Mouse (Mus musculus) liver, embryonic 14 days (tissue): ENCODE results near the gene Cnnm2. TPM values are rescaled to one million over a fixed set of nuclear protein-coding genes. Genes with fewer than 3 reads are reported as not detected.

Source experiments
- polyA plus RNA-seq: library from polyadenylated mRNA; depleted of rRNA; stranded (reverse); fragments of >200 nt; gene quantifications from 2 replicates; pipeline ENCODE4 v1.2.3, GENCODE M21; 2012; rRNA removed

Gene Cnnm2
- polyA plus RNA-seq: 1.5 and 1.7 TPM in 2 replicates

DNA sequence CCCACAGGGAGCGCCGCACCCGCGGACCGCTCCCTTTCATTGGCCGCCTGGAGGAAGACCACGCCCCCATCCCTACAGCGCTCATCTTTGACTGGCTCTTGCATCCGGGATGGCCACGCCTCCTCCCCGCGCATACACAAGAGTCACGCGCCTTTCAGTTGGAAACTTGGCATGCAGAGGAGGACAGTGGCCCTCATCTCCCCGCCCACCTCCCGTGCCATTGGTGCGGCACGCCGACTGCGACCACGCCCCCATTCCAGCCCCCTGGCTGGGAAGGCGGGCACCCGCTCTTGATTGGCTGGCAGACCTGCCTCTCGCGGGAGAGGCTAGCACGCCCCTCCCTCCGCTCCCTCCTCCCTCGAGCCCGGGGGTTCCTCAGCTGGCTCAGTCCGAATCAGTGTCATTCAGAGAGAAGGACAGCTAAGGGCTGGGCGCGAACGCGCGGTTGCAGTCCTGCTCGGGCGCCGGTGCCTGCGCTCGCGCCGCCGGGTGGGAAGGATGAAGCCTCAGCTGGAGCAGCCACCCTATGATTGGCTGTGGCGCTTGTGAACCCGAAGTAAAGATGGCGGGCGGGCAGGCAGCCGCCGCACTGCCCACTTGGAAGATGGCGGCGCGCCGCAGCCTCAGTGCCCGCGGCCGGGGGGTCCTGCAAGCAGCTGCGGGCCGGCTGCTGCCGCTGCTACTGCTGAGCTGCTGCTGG, at the start of gene Cnnm2:
Gene Cnnm2, plus strand, starts transcription at position 350 of the 700 bp plus-strand sequence.

Other genes with a start within 250 kb of the Cnnm2 start
- gene Arl3, start 188.4 kb upstream of the Cnnm2 start, polyA plus RNA-seq: 28.6 and 30.0 TPM in 2 replicates
- gene Sfxn2, start 188.2 kb upstream of the Cnnm2 start, polyA plus RNA-seq: 5.9 and 8.3 TPM in 2 replicates
- 10.1 and 10.7 TPM in 2 replicates for gene Wbp1l, start 162.5 kb upstream of the Cnnm2 start, polyA plus RNA-seq
- gene Cyp17a1, start 88.4 kb upstream of the Cnnm2 start, polyA plus RNA-seq: 0.03 and 0.07 TPM in 2 replicates
- 2.8 and 3.3 TPM in 2 replicates for gene Borcs7, start 71.7 kb upstream of the Cnnm2 start, polyA plus RNA-seq
- gene As3mt, start 54.1 kb upstream of the Cnnm2 start, polyA plus RNA-seq: 5.0 and 5.8 TPM in 2 replicates